Mouse (Mus musculus) lung, adult 2 months (tissue): ENCODE data around the gene Olfr993.

Source experiments
- CTCF ChIP-seq: fragments of 200-500 bp; IDR thresholded peaks from 2 replicates; pipeline ENCODE4 v1.5.1; 2011; ENCODE audit warnings: mild to moderate bottlenecking, low read length, control low read depth; ENCODE audit not compliant: insufficient read depth
- POLR2A ChIP-seq: fragments of 200-500 bp; IDR thresholded peaks from 2 replicates; pipeline ENCODE4 v1.6.1; 2011; ENCODE audit warnings: low read depth, mild to moderate bottlenecking, control low read depth, low read length, borderline replicate concordance; ENCODE audit errors: extremely low read depth

GRCm38 (mm10) chr2:85425893-85426292 is 11.2 kb upstream of the Olfr993 start:
- TF ChIP-seq POLR2A (no peak), CTCF (no peak)
